Mouse (Mus musculus): ENCODE results near the gene Tceal5. TPM values are rescaled to one million over a fixed set of nuclear protein-coding genes. Genes with fewer than 3 reads are reported as not detected.

Tceal5 gene
- not detected for polyA plus RNA-seq (2017; shearing (Covaris generic))

GRCm38 (mm10) chrX:136203664-136204066 lies at the start of gene Tceal5:
Gene Tceal5, minus strand, starts transcription at chrX:136203876.

GRCm38 (mm10) chrX:136244574-136245229 lies 41.0 kb upstream of the Tceal5 start, which contains the start of gene Tceal9:
Gene Tceal9, plus strand, starts transcription at chrX:136245079.

GRCm38 (mm10) chrX:136214729-136215677 lies 11.3 kb upstream of the Tceal5 start, which contains the start of the genes Tceal7 and Bex1:
Gene Tceal7, plus strand, starts transcription at chrX:136214779.
Gene Bex1, minus strand, starts transcription at chrX:136215513.

GRCm38 (mm10) chrX:136172118-136172551 lies 31.5 kb downstream of the Tceal5 start, which contains the start of gene Tceal8:
Gene Tceal8, minus strand, starts transcription at chrX:136172342.

Other genes with a start within 250 kb of the Tceal5 start
- gene Arxes2, start 210.1 kb downstream of the Tceal5 start, polyA plus RNA-seq (2017; shearing (Covaris generic)) = 1.8 TPM
- not detected for gene Arxes1, start 170.5 kb downstream of the Tceal5 start, polyA plus RNA-seq (2017; shearing (Covaris generic))
- gene Bex2, start 135.6 kb downstream of the Tceal5 start, polyA plus RNA-seq (2017; shearing (Covaris generic)) = 0.41 TPM
- gene Nxf3, start 118.6 kb downstream of the Tceal5 start, polyA plus RNA-seq (2017; shearing (Covaris generic)) = not detected
- gene Bex4, start 64.9 kb downstream of the Tceal5 start, polyA plus RNA-seq (2017; shearing (Covaris generic)) = not detected
- not detected for gene Tceal8, start 31.5 kb downstream of the Tceal5 start, polyA plus RNA-seq (2017; shearing (Covaris generic))
- gene Tceal7, start 10.9 kb upstream of the Tceal5 start, polyA plus RNA-seq (2017; shearing (Covaris generic)) = not detected
- gene Bex1, start 11.6 kb upstream of the Tceal5 start, polyA plus RNA-seq (2017; shearing (Covaris generic)) = not detected
- gene Tceal9, start 41.2 kb upstream of the Tceal5 start, polyA plus RNA-seq (2017; shearing (Covaris generic)) = 42.0 TPM
- 155 TPM for gene Bex3, start 66.4 kb upstream of the Tceal5 start, polyA plus RNA-seq (2017; shearing (Covaris generic))